Mouse (Mus musculus) lung, postnatal 4 days (tissue): ENCODE measurements around the gene 1700014D04Rik.
"Not testable (repeated sequence)": the region's sequence is repeated elsewhere in the genome, so short reads cannot be mapped to it uniquely, and the experiment has no call there.

Experiments used
- DNase-seq, 2 experiments: peaks; one replicate each; pipeline ENCODE4 v3.0.0; 2021

1700014D04Rik gene

DNA sequence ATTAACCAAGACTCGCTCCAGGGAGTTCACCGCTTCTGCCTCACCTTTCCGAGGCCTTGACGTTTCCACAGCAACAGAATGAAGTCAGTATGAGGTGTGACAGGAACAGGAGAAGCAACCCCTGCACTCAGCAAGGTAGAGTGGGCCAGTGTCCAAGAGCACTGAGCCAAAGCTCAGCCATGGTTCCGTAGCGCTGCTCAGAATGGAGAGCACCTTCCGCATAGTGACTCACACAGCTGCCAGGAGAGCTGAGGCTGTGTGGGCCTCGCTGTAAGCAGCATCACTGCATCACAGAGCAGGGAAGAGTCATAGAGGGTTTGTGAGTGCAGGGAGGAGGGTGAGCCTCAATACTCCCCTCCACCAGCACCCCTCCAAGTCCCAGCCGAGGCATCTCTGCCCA lies at the start of gene 1700014D04Rik:
Gene 1700014D04Rik (minus strand): TSS at position 42 of the 400 bp plus-strand sequence.
- no peak for DNase-seq

- DNase-seq = no peak
These were observed 49.4 kb upstream of the 1700014D04Rik start for GRCm38 (mm10) chr13:59795807-59796465.

GRCm38 (mm10) chr13:59794786-59795185 lies 48.2 kb upstream of the 1700014D04Rik start:
- DNase-seq = no peak

- DNase-seq = no peak
These were observed 35.6 kb upstream of the 1700014D04Rik start, which contains the start of gene Gm49354 for GRCm38 (mm10) chr13:59782145-59782544. Gene Gm49354, minus strand, starts transcription at chr13:59782245.

- not testable (repeated sequence) for DNase-seq
These were observed 33.3 kb upstream of the 1700014D04Rik start for GRCm38 (mm10) chr13:59779744-59780264.

DNA sequence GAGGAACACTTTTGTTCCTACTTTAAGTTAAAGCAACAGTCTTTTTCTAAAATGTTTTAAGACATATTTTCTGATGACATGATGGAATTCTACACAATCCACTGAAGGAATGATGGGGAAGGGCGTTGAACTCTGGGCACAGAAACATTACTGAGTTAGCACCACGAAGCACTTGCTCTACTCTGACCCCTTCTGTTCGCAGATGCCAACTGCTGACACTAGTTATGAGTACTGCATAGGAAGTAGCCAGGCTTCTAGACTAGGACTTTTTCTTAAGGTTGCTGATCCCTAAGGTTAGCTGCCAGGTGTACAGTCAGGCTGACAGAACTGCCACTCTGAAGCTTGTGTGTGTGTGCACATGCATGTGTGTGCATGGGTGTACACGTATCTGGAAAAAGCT lies 32.7 kb upstream of the 1700014D04Rik start:
- no peak for DNase-seq

DNA sequence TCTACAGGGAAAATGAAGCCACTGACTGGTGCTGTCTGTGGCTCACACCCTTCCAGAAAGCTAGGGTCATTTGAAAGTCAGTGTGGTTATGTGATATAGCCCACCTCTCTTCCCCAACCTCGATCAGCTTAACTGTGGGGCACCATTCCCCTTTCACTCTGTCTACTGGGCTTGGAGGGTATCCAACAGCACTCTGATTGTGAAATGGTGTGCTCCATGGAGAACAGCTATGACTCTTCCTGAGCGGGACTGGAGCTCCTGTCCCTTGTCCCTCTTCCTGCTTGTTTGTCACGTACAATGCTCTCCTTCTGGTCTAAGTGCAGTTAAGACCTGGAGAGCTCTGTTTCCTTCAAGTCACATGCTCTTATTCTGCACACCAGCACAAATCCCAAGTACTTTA lies 28.6 kb upstream of the 1700014D04Rik start:
- DNase-seq = peak in 1 of 2 experiments; percentile 14

GRCm38 (mm10) chr13:59771257-59771656 lies 24.7 kb upstream of the 1700014D04Rik start:
- DNase-seq = peak; percentile 81 to 89

DNA sequence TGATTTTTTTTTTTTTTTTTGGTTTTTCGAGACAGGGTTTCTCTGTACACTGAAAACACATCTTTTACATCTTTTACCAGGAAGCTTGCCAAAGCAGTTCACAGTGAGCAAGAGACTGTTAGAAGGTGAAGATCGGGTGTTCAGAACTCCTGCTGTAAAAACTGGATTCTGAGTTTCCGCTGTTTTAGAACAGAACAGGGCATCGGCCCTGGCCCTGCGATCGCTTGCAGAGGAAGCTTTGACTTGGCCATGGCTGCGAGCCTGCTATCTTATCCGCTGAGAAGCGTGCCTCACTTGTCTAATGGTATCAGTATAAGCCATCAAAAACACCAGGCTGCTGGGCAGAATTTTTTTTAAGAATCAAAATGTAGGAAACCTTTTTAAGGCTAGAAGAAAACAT lies 24.3 kb upstream of the 1700014D04Rik start:
- DNase-seq = no peak

DNA sequence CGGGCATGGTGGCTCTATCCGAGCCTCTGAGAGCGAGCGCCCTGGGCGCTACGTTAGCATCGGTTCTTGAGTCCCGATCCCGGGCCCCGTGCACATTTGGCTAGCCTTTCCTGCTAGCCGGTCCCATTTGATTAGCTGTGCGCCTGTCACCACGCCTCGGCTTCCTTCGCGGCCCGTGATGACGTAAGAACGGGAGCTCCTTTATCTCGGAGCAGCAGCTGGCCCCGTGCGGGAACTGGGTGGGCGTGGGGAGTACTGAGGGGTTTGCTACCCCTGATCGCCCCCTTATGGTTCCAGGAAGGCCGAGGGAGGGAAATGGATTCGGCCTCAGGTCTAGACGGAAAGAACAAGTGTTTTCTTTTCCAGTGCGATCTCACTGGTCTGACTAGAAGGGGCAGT lies 23.6 kb upstream of the 1700014D04Rik start:
- DNase-seq = peak; percentile 91 to 92

- peak; percentile 99 to 100 for DNase-seq
These were observed 23.0 kb upstream of the 1700014D04Rik start, which contains the start of gene Isca1 for GRCm38 (mm10) chr13:59769296-59770163. Gene Isca1, minus strand, starts transcription at chr13:59769810.

GRCm38 (mm10) chr13:59768531-59768930 lies 22.0 kb upstream of the 1700014D04Rik start:
- DNase-seq = peak in 1 of 2 experiments; percentile 18

DNA sequence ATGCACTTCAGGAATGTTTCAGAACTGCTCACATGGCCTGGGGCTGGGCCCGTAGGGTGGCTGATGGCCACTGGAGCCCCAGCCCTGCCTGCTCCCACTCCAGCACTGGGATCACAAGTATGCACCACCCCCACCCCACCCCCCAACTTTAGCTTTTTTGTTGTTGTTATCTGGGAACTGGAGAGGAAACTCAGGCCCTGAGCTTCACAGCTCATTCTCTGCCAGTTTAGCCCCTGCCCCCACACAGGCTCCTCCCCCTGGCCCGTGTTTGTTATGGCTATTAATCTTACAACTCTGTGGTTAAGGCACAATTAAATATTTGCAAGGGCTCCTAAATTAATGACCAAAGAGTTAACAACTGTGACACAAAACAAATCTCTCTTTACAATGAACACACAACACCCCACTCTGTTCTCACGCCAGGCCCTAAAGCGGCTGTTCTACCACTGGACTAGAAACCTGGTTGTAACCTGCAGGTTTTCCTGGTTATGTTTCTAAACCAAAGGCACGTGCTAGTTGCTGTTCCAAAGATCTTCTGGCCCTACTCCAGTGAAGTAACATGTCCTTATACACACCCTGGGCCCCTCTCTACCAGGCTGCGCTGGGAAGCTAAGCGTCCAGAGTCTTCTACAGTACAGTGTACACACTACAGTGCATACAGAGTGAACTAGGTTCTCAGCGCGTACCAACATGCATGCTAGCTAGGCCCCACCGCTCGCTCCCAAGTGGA lies 20.4 kb upstream of the 1700014D04Rik start:
- peak; percentile 50 to 63 for DNase-seq

- no peak for DNase-seq
These were observed 16.2 kb upstream of the 1700014D04Rik start for GRCm38 (mm10) chr13:59762791-59763190.

DNA sequence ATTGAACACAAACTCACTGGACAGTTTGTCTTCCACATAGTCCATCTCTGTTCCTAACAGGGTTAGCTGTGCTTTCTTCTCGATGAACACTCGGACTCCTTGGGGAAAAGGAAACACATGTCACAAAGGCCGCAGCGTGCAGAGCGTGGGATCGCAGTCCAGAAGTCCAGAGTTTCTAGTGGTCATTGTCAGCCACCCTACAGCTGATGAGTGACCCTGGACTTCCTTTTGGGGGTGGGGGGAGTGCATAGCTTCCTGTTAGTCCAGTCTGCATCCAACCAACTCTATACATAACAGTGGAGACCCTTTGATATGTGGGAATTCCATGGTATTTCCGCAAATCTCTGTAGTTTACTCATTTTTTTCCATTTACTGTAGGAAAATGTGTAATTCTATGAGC lies 10.4 kb upstream of the 1700014D04Rik start:
- peak in 1 of 2 experiments; percentile 56 for DNase-seq

- no peak for DNase-seq
These were observed 3.8 kb upstream of the 1700014D04Rik start for GRCm38 (mm10) chr13:59750310-59750709.

GRCm38 (mm10) chr13:59746164-59746563 lies 388 bp downstream of the 1700014D04Rik start:
- peak in 1 of 2 experiments; percentile 18 for DNase-seq

DNA sequence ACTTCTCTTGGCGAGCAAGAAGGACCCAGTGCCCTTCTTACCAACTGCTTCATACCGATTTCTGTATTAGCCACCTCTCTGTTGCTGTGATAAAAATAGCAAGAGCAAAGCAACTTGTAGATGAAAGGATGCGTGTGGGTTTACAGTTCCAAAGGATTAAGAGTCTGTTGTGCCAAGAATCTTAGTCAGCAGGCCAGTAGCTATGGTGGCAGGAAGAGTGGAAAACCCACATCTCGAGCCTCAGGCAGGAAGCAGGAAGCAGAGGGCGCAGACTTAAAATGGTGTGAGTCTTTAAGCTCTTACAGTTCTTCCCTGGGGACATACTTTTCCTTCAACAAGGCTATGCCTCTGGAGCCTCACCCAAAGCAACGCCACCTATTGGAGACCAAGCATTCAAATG lies 1.1 kb downstream of the 1700014D04Rik start:
- DNase-seq = no peak

DNA sequence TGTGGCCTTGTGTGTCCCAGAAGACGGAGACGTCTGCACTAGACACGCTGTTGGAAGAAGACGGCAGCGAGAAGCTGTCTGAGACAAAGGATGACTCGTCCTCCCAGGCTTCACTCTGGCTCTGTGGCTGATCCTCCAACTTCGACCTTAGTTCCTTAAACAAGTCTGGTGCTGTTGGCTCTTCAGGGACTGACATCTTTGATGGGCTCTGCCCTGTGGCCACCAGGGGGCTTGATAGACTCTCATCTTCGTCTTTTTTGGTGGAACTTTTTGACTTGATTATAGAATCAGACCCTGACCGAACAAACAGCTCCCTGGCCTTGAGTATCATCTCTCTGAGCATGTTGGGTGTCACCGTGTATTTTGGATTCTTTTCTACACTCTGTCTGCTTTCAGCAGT lies 4.9 kb downstream of the 1700014D04Rik start:
- peak; percentile 38 to 41 for DNase-seq

DNA sequence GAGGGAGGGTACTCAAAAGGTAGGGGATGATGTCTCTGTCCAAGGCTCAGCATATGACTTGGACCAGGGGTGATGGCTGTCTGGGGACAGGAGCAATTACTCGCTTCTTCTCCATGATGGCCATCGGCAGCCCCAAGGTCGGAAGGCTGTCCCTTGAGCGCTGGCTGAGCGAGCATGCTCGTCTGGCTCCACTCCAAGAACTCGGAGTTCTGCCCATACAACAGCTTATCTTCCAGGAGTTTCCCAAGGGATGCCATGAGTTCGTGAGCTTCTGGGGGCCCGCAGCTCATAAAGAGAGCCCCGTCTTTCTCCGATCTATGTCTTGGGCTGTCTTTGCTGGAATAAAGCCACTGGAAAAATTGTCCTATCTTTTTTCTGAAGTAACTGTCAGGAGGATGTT lies 5.5 kb downstream of the 1700014D04Rik start:
- DNase-seq = peak in 1 of 2 experiments; percentile 30

DNA sequence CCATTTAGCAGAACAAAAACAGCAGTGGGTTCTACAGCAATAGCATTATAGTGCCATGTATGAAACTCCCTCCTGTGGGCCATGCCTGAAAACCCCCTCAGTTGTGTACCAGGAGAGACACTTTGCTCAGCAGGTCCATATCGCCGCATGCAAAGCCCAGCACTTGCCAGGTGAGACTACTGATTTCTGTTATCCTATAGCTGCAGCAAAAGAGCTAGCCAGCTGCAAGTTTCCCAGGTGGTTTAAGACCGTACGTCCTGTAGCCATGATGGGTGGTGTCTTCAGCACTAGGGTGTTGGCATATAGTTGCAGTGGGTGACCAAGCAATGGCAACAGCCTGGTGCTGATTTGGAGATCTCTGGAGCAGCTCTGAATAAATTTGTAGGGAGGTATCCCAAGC lies 7.2 kb downstream of the 1700014D04Rik start:
- no peak for DNase-seq

- no peak for DNase-seq
These were observed 8.1 kb downstream of the 1700014D04Rik start for GRCm38 (mm10) chr13:59738455-59738854.

- no peak for DNase-seq
These were observed 11.4 kb downstream of the 1700014D04Rik start for GRCm38 (mm10) chr13:59735190-59735589.
